Mouse (Mus musculus) kidney, postnatal 25 days (tissue): ENCODE measurements at regions not wholly inside any gene's neighbourhood (a gene's known extent, or its start where the extent isn't known, plus 50 kb on each side); places are given as distances from the start of the nearest gene placed in this dataset.

Source experiments
- DNase-seq, 2 experiments: peaks; one replicate each; pipeline ENCODE4 v3.0.0; 2021; ENCODE audit warnings: mixed read lengths in 2 of 2

DNA sequence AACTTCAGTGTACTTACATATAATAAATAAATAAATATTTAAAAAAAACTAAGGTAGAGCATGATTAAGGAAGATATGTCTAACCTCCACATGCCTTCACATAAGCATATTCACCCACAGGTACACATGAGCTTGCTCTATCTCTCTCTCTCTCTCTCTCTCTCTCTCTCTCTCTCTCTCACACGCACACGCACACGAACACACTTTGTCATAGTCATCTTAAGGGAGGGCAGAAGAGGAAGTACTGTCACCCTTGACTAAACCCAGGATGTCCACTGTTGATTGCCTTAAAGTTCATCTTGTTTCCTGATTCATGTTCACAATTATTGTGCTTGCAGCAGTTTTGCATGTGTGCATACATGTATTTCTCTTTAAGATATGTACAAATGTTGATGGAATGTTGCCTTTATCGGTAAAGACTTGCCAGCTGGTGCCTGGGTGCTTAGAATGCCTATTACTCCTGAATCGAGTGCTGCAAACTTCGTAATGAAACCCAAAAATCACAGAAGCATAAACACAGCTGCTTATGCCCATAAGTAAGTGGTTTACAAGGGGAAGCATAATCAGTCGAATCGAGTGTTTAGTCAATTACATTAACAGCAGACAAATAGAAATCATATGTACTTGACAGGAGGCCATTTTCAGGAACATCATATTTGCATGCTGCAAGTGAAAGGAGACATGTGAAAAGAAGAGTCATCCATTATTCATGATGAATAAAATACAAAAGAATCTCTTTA is 84.3 kb downstream of the Tmem168 start:
- no peak for DNase-seq

DNA sequence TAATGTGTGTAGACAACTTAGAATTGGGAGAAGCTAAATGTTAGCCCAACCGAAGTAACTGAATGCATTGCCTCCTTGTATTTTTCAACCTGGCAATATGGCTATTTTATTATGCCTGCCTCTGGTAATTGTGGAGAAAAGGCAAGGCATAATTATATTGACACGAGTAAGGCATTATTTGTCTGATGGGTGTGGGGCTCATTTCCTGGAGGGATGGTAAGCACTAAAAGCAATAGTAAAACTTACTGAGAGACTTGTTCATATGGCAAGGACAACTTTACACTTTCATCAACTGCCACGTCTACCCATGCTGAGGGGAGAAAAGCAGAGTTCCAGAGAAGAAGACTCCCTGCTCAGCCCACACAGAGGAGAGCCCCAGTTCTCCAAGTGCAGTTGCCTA is 93.8 kb downstream of the Tmem168 start:
- no peak for DNase-seq

DNA sequence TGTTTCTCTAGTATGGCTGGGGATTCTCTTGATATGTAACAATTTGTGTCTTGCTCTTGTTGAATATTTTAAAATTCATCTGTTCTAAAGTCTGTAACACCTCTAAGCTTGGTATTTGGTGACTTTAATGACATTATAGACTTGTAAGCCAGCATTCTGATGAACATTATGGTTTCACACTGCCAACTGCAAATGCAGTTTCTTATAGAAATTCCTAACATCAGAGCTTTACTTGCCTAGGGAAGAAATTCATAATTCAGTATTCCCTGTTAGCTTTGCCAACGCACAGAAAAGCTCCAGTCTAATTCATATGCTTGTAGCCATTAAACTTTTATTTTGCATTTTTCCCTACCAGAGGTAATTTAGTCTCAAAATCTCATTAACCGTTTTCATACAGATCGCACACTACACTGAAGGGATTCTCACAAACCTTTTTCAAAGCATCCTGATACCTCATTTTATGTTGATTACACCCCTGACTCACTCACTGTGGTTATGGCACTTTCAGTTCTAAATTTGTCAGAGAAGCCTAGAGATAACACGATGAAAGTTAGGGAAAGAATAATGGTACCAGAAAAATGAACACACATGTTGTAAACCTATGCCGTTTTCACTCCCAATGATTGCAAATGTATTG is 131.3 kb downstream of the Tmem168 start:
- no peak for DNase-seq

DNA sequence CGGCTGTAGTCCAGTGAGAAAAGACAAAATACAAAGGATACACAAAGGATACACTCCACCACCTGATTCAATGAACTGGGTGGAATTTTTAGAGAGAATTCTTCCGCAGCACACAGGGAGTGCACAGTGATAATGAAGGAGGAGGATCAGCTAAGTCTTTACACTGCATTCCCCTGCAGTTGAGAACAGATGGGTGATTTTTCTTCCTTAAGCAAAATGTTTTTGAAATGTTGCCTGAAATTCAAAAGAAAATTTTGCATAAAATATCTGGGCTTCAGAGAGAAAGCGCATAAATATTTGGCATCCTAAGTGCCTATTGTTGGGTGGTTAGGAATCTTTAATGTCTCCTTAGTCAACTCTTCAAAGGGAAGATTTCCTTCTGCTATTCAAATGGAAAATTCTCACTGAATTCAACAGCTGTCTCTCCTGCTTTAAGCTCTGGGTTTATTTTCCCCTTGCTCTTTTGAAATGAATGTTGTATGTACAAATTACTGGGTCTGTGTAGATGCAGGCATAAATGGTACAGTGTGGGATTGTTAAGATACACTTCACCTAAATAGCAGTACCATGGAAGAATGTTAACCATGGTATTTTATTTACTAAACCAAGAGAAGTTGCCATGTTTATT is 158.6 kb downstream of the Tmem168 start:
- no peak for DNase-seq

DNA sequence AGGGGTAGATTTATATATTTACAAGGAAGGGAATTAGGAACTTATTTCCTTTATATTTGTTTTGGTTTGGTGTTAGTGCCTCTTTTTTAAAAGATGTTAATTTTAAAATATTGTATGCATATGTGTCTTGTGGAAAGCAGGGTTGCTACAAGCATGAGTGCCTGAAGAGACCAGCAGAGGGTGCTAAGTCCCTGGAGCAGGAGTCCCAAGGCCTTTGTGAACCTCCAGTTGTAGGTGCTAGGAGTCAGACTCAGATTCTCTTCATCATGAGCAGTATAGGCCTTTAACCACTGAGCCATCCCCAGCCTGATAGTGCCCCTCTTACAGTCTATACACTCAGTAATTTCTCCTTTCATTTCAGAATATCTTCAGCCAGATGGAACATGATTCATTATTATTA is 189.0 kb upstream of the Vwde start:
- DNase-seq: peak in 1 of 2 experiments; percentile 32

DNA sequence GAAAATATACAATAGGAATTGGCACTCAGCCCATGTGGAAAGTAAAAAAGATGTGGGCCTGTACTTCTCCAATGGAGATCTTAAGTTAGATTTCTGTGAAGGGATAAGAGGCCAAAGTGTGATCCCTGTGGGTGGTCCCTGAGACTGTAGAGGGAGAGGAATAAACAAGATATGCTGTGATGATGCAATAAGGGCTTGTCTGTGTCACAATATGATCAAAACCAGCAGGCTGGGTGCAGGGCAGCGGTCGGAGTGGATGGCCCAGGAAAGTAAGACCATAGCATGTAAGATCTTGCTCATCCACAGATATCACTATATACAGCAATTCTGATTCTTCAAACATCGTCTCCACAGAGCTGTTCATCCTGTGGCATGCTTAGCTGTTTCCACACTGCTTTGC is 188.3 kb upstream of the Vwde start:
- no peak for DNase-seq

DNA sequence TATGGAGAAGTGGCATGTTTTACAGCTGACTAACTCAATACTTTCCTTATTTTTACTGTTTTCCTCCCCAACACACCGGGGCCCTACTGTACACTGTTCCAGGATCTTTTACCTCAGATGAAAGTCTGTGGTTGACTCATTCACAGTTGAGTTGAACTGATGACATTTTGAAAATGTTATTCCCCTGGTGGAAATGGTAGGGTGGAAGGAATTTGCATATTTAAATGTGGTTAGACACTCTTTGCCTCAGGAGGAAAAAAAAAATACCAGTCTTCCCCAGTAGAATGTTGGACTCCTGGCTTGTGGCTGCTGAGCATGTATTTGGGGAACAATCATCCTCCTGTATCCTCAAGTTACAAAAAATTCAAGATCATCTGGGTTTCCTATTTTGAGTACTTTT is 159.7 kb upstream of the Vwde start:
- DNase-seq: no peak

DNA sequence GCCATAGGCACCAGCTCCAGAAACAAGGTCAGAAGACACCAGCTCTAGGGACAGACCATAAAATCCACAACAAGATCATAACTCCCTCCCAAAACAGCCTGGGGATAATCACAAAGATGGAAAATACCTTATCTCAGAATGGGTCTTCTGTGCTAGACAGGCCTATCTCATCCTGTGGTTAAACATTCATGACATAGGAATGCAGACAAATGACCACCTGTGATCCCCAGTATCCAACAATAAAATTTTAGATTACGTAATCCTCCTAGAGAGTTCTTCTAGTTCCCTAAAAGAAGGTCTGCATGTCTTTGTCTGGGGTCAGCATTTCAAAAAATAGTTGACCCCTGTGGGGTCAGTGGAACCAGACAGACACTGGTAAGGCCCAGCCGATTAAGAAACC is 158.4 kb upstream of the Vwde start:
- DNase-seq: no peak

DNA sequence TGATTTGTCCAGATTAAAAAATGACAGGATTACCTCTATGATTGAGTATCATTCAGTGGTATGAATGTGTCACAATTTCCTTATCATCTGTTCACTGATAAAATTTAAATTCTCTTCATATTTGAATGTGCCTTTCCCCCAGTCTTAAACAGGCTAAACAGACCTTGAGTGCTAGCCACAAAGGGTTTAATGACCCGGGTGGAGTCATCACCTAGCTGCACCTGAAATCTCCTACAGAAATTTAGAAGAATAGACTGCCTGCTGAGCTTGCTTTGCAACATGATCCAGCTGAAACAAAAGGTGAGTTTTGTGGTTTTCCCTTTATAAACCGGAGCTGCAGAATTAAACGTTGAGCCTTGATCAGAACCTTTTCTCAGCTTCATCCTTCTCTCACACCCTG is 156.1 kb upstream of the Vwde start:
- DNase-seq: no peak

DNA sequence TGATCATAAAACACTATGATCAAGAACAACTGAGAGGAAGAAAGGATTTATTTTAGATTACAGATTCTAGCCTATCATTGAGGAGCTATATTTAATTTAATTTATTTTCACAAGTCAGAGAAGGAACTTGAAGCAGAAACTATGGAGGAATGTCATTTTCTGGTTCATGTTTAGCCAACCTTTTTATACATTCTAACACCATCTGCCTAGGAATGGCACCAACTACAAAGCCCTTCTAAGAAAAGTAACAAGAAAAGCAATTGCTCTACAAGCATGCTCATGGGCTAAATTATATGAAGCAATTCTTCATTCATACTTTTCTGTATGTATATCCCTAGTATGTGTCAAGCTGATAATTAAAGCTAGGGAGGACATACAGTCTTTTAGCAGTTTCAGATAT is 155.0 kb upstream of the Vwde start:
- no peak for DNase-seq

DNA sequence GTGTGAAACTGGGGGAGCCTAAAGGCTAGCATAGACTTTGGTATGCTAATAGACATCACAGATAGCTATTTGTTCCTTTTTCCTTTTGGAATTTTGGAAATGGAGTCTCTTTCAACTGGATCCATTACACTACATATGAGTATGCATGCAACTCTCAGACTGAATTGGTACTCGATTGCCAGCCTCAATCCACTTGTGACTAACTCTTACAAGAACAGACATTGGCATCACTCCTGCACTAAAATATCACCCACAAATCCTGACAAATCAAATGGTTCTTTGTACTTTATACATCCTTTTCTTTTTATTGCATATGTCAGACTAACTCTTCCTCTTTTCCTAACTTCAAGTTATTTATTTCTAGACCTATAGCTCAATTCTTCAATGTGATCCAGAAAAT is 149.1 kb upstream of the Vwde start:
- no peak for DNase-seq

DNA sequence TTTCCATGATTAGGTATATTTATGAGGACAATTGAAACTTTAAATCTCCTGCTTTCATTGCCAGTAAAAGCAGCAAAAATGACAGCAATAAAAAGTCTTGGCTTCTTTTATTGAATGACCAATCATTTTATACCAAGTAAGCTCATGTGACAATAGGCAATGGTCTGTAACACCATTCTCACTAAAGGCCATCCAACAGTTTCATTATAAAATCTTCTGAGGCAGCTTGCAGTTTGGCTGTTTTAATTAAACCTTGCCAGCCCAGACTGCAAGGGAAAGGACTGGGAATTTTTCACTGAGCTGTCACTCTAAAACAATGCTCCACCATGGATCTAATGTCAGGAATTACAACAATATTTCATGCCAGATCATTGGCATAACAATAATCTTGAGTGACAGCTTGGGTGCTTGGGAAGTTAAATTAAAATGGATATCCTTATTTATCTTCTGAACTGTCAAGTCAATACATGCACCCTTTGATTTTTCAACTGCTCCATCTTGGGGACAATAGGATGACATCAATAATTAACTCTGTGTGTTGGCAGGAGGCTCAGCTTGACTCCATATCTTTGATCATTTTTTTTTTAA is 145.0 kb upstream of the Vwde start:
- DNase-seq: no peak
